Mouse (Mus musculus) erythroblast, embryonic 14.5 days (primary cell): ENCODE results near the gene Asb18.

Source experiments
- GATA1 ChIP-seq: IDR thresholded peaks from 2 replicates; pipeline ENCODE4 v1.6.1; 2012; ENCODE audit warnings: low read length, inconsistent platforms, mixed read lengths
- TAL1 ChIP-seq: IDR thresholded peaks from 3 replicates; pipeline ENCODE4 v1.6.1; 2012; ENCODE audit warnings: low read length, inconsistent platforms, mixed read lengths

GRCm38 (mm10) chr1:89939596-89939960 lies 74.9 kb downstream of the Asb18 start:
- TF ChIP-seq TAL1 (no peak), GATA1 (no peak)
